Mouse (Mus musculus): ENCODE data around the gene Pla2g4b.

- TF ChIP-seq CTCF (IDR thresholded peaks at IDR 0.05; ENCODE audit: control insufficient read depth, insufficient read depth, low read length) (no peak), POLR2A (IDR thresholded peaks at IDR 0.05; ENCODE audit: borderline replicate concordance, control insufficient read depth, low read depth, low read length) (no peak)
These were observed 509 bp downstream of the Pla2g4b start for GRCm38 (mm10) chr2:120033726-120034125.

All from bone marrow, adult 2 months (tissue).